Mouse (Mus musculus): ENCODE measurements at regions not wholly inside any gene's neighbourhood (a gene's known extent, or its start where the extent isn't known, plus 50 kb on each side); places are given as distances from the start of the nearest gene placed in this dataset.

DNA sequence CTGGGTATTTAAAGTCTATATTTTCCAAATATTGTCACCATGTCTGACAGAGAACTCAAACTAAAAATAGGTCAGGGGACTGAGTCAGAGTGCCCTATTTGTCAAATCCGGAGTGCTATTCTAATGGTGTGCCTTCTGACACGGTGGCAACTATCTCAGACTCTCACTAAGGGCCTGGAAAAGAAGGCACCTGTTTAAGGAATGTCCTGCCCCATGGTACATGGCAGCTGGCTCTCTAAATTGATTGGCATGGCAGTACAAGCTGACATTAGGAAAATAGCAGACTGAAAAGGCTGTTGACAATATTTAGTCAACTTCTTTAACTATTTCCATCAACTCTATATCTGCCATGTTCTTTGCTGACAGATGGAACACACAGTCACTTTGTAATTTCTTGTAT lies 405.1 kb upstream of the A1bg start:
- TF ChIP-seq CTCF (conservative IDR thresholded peaks at IDR 0.05; ENCODE audit: low read length), result no peak
- TF ChIP-seq POU5F1 (IDR thresholded peaks at IDR 0.05; ENCODE audit: borderline replicate concordance, low read length), result no peak
- no peak for TF ChIP-seq NANOG (IDR thresholded peaks at IDR 0.05; ENCODE audit: borderline replicate concordance, low read length)
